Mouse (Mus musculus) small intestine, adult 2 months (tissue): ENCODE measurements around the gene Stk24. TPM values are rescaled to one million over a fixed set of nuclear protein-coding genes. Genes with fewer than 3 reads are reported as not detected.

Source experiments
- H3K27ac ChIP-seq: fragments of 200-500 bp; 2 replicates; pipeline ENCODE4 v1.5.1; 2012; ENCODE audit warnings: low read depth, low read length, control low read depth, inconsistent platforms; ENCODE audit not compliant: insufficient read depth
- H3K27me3 ChIP-seq: fragments of 200-500 bp; 2 replicates; pipeline ENCODE4 v1.6.1; 2012; ENCODE audit warnings: mild to moderate bottlenecking, moderate library complexity, low read length, inconsistent platforms; ENCODE audit not compliant: control insufficient read depth, insufficient read depth
- H3K36me3 ChIP-seq: fragments of 200-500 bp; 2 replicates; pipeline ENCODE4 v1.6.1; 2012; ENCODE audit warnings: mild to moderate bottlenecking, low read length, control low read depth, inconsistent platforms; ENCODE audit not compliant: control insufficient read depth, insufficient read depth
- H3K4me1 ChIP-seq: fragments of 200-500 bp; 2 replicates; pipeline ENCODE4 v1.6.1; 2012; ENCODE audit warnings: low read length, inconsistent platforms, mixed read lengths; ENCODE audit not compliant: control insufficient read depth, insufficient read depth, insufficient read length
- H3K4me3 ChIP-seq: fragments of 200-500 bp; 2 replicates; pipeline ENCODE4 v1.5.1; 2012; ENCODE audit warnings: low read depth, mild to moderate bottlenecking, control low read depth, inconsistent platforms, low read length, moderate library complexity
- CTCF ChIP-seq: fragments of 200-500 bp; IDR thresholded peaks from 2 replicates; pipeline ENCODE4 v1.5.1; 2012; ENCODE audit warnings: low read depth, mild to moderate bottlenecking, control low read depth, inconsistent platforms, low read length, moderate library complexity, mixed read lengths; ENCODE audit not compliant: insufficient replicate concordance, insufficient read length; ENCODE audit errors: extremely low read depth
- POLR2A ChIP-seq: fragments of 200-500 bp; IDR thresholded peaks from 2 replicates; pipeline ENCODE4 v1.6.1; 2012; ENCODE audit warnings: low read depth, mild to moderate bottlenecking, control low read depth, inconsistent platforms, low read length, moderate library complexity
- WGBS: fragments of 180-500 bp; shearing (Covaris S2); methylation state at CpG from one replicate; pipeline ENCODE4 v1.1.7; 2018; 5-methylcytosine and 5-hydroxymethylcytosine counted together
- polyA plus RNA-seq: library from polyadenylated mRNA; depleted of rRNA; stranded (reverse); fragments of >200 nt; gene quantifications from 2 replicates; pipeline ENCODE4 v1.2.3, GENCODE M21; 2012

The Stk24 gene
- polyA plus RNA-seq, 1 experiment: 35.4 TPM

- under 1% methylated on average over 67 of the region's 79 CpGs for WGBS
- H3K27ac ChIP-seq: peak overlapping the region; percentile 91
- H3K27me3 ChIP-seq: no peaks in the 10 kb centered on the region
- no peaks in the 10 kb centered on the region for H3K36me3 ChIP-seq
- peaks cover 20% of the 10 kb centered on the region; the same call in 1 of the 2 replicates for H3K4me1 ChIP-seq
- no peak for TF ChIP-seq CTCF
- peak; percentile 87 for TF ChIP-seq POLR2A
- peak overlapping the region; percentile 94 for H3K4me3 ChIP-seq
Observed at GRCm38 (mm10) chr14:121379116-121379826, 540 bp downstream of the Stk24 start.

GRCm38 (mm10) chr14:121378243-121379115 lies 1.3 kb downstream of the Stk24 start:
- TF ChIP-seq CTCF: no peak
- peak; percentile 55; the same call in 1 of the 2 replicates for TF ChIP-seq POLR2A
- Histone ChIP-seq H3K4me3 (peak overlapping the region; percentile 92), H3K27me3 (no peaks in the 10 kb centered on the region), H3K27ac (peak overlapping the region; percentile 89), H3K36me3 (no peaks in the 10 kb centered on the region), H3K4me1 (peaks cover 23% of the 10 kb centered on the region; the same call in 1 of the 2 replicates)
- under 1% methylated on average over 83 of the region's 83 CpGs for WGBS

- TF ChIP-seq CTCF (no peak), POLR2A (no peak)
- Histone ChIP-seq H3K4me3 (no peak overlapping the region), H3K27me3 (no peaks in the 10 kb centered on the region), H3K4me1 (peaks cover 29% of the 10 kb centered on the region; the same call in 1 of the 2 replicates), H3K36me3 (peaks cover 5% of the 10 kb centered on the region), H3K27ac (no peak overlapping the region)
- 21% methylated on average over 6 of the region's 6 CpGs for WGBS
Observed at GRCm38 (mm10) chr14:121376566-121376965, 3.2 kb downstream of the Stk24 start.

GRCm38 (mm10) chr14:121373901-121374300 lies 5.9 kb downstream of the Stk24 start:
- Histone ChIP-seq H3K36me3 (peaks cover 5% of the 10 kb centered on the region), H3K4me3 (no peak overlapping the region), H3K27me3 (no peaks in the 10 kb centered on the region), H3K27ac (no peak overlapping the region), H3K4me1 (peaks cover 38% of the 10 kb centered on the region; the same call in 1 of the 2 replicates)
- WGBS: 56% methylated on average over 4 of the region's 4 CpGs
- TF ChIP-seq CTCF (no peak), POLR2A (no peak)

- WGBS: 64% methylated on average over 9 of the region's 9 CpGs
- Histone ChIP-seq H3K4me3 (no peak overlapping the region), H3K4me1 (peaks cover 46% of the 10 kb centered on the region), H3K27me3 (no peaks in the 10 kb centered on the region), H3K36me3 (peaks cover 5% of the 10 kb centered on the region), H3K27ac (no peak overlapping the region)
- TF ChIP-seq CTCF (no peak), POLR2A (no peak)
Observed at GRCm38 (mm10) chr14:121373020-121373419, 6.8 kb downstream of the Stk24 start.

DNA sequence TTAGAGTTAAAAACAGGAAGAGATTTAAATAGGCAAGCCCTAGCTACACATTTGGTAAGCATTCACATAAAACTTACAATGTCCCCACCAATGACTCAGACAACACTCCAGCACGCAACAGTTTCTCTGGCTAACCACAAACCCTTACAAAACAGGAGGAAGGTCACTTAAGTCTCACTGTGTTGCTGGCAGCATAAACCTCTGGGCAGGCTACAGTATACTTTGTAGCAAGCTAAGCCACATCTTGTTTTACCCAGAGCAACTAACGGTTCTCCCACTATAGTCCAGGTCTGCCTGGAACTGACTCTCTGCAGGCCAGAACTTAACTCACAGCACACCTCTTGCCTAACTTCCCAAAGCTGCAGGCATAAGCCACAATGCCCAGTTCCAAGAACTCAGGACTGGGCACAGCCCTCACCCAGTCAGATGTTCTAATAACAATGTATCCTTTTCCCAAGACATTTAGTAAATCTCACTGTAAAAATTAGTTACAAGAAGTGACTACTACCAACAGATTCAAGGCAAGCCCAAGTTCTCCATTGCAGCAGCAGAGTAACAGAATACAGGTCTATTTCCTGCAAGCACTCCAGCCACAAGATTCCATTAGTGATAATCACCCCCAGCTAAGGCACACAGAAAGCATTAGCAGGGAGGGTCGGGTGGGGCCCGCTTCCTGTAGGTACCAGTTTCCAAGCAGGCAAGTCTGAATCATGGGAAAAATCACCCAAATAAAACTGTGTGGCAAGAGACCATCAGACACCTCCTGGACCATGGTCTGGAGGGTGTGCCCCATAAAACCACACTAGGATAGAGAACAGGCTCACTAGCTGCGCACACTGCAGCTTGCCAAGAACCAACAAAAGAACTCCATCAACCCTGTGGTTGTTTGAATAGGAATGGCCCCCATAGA lies 7.6 kb downstream of the Stk24 start:
- WGBS: 61% methylated on average over 5 of the region's 5 CpGs
- TF ChIP-seq POLR2A: no peak
- no peak for TF ChIP-seq CTCF
- Histone ChIP-seq H3K27me3 (no peaks in the 10 kb centered on the region), H3K27ac (no peak overlapping the region), H3K4me1 (peaks cover 52% of the 10 kb centered on the region), H3K4me3 (no peak overlapping the region), H3K36me3 (peaks cover 5% of the 10 kb centered on the region)
